Mouse (Mus musculus) megakaryocyte, embryonic 14.5 days (primary cell): ENCODE measurements at regions not wholly inside any gene's neighbourhood (a gene's known extent, or its start where the extent isn't known, plus 50 kb on each side); places are given as distances from the start of the nearest gene placed in this dataset.

Source experiments
- FLI1 ChIP-seq: IDR thresholded peaks from 2 replicates; pipeline ENCODE4 v1.6.1; 2012; ENCODE audit warnings: low read length, inconsistent platforms, mixed read lengths
- GATA1 ChIP-seq: IDR thresholded peaks from 3 replicates; pipeline ENCODE4 v1.6.1; 2012; ENCODE audit warnings: mixed read lengths, low read length, inconsistent platforms, borderline replicate concordance

GRCm38 (mm10) chr12:12452086-12452485 is 190.1 kb downstream of the Fam49a start:
- TF ChIP-seq GATA1 = no peak
- no peak for TF ChIP-seq FLI1
